Mouse (Mus musculus) adrenal gland, postnatal 36 days (tissue): Measurements from ENCODE around the gene Cd52. TPM values are rescaled to one million over a fixed set of nuclear protein-coding genes. Genes with fewer than 3 reads are reported as not detected.

Experiments
- DNase-seq, 2 experiments: peaks; one replicate each; pipeline ENCODE4 v3.0.0; 2021; ENCODE audit warnings: mixed read lengths in 1 of 2
- total RNA-seq, 2 experiments: library from RNA; stranded (reverse); gene quantifications; 2 replicates each; pipeline ENCODE4 v1.2.3; 2021

Cd52 gene
- total RNA-seq, 2 experiments from 2014 or later, result 10.9 to 12.0 TPM

- peak in 1 of 2 experiments; percentile 20 for DNase-seq
Observed at GRCm38 (mm10) chr4:134058166-134058715, 36.6 kb downstream of the Cd52 start.

GRCm38 (mm10) chr4:134053538-134053937 is 41.3 kb downstream of the Cd52 start, which contains the start of gene Zfp683:
Zfp683 (plus strand) TSS chr4:134053838.
- no peak for DNase-seq

GRCm38 (mm10) chr4:134052560-134052959 is 42.3 kb downstream of the Cd52 start:
- DNase-seq, result no peak

- no peak for DNase-seq
Observed at GRCm38 (mm10) chr4:134051912-134052311, 43.0 kb downstream of the Cd52 start.

- DNase-seq, result no peak
Observed at GRCm38 (mm10) chr4:134047648-134048047, 47.2 kb downstream of the Cd52 start.

GRCm38 (mm10) chr4:134043041-134043440 is 51.8 kb downstream of the Cd52 start:
- no peak for DNase-seq

- no peak for DNase-seq
Observed at GRCm38 (mm10) chr4:134041317-134042123, 53.4 kb downstream of the Cd52 start.

- DNase-seq, result peak; percentile 77 to 86
Observed at GRCm38 (mm10) chr4:134035953-134036352, 58.9 kb downstream of the Cd52 start.

Other genes starting within 250 kb of the Cd52 start
- 10 to 100 TPM; 13.6 to 18.1 TPM for gene Rps6ka1, start 207.3 kb downstream of the Cd52 start, total RNA-seq
- gene Hmgn2, start 126.4 kb downstream of the Cd52 start, total RNA-seq, result 100 to 1,000 TPM; 130 to 337 TPM
- gene Dhdds, start 94.2 kb downstream of the Cd52 start, total RNA-seq, result 10 to 100 TPM; 42.8 to 53.9 TPM
- not detected for gene Lin28a, start 76.2 kb downstream of the Cd52 start, total RNA-seq
- gene Zfp683, start 41.2 kb downstream of the Cd52 start, total RNA-seq, result not detected
- gene Crybg2, start 34.3 kb downstream of the Cd52 start, total RNA-seq, result not detected
- gene Ubxn11, start 7.5 kb upstream of the Cd52 start, total RNA-seq, result 1 to 10 TPM; 5.2 to 8.5 TPM
- gene Sh3bgrl3, start 33.7 kb upstream of the Cd52 start, total RNA-seq, result 10 to 100 TPM; 66.8 to 86.5 TPM
- 10 to 100 TPM; 15.6 to 20.4 TPM for gene Cep85, start 92.0 kb upstream of the Cd52 start, total RNA-seq
- not detected for gene Gm7534, start 107.9 kb upstream of the Cd52 start, total RNA-seq
- not detected for gene Catsper4, start 132.3 kb upstream of the Cd52 start, total RNA-seq
- under 1 TPM; 0.23 to 0.40 TPM for gene Cnksr1, start 143.3 kb upstream of the Cd52 start, total RNA-seq
- gene E130218I03Rik, start 148.6 kb upstream of the Cd52 start, total RNA-seq, result not detected
- gene Zfp593, start 150.5 kb upstream of the Cd52 start, total RNA-seq, result 10 to 100 TPM in 1 of 2 experiments, 1 to 10 TPM in 1; 9.6 to 12.9 TPM
- gene Gm30191, start 151.9 kb upstream of the Cd52 start, total RNA-seq, result not detected
- gene Grrp1, start 159.0 kb upstream of the Cd52 start, total RNA-seq, result 10 to 100 TPM in 1 of 2 experiments, 1 to 10 TPM in 1; 6.0 to 11.6 TPM
- gene Pdik1l, start 192.8 kb upstream of the Cd52 start, total RNA-seq, result 10 to 100 TPM; 18.2 to 19.0 TPM
- gene Trim63, start 220.0 kb upstream of the Cd52 start, total RNA-seq, result not detected
- gene Slc30a2, start 248.1 kb upstream of the Cd52 start, total RNA-seq, result 10 to 100 TPM; 21.6 to 41.1 TPM